Mouse (Mus musculus): ENCODE measurements around the gene Prr36. TPM values are rescaled to one million over a fixed set of nuclear protein-coding genes. Genes with fewer than 3 reads are reported as not detected.

Prr36 gene
- polyA plus RNA-seq, 1 experiment: 7.2 TPM

- Histone ChIP-seq H3K9me3 (replicated peaks; ENCODE audit: control insufficient read depth, insufficient read depth, low read length, poor library complexity, severe bottlenecking) (no peaks in the 10 kb centered on the region), H3K27me3 (ENCODE audit: control insufficient read depth, insufficient read depth, low read length, poor library complexity, severe bottlenecking) (no peaks in the 10 kb centered on the region), H3K27ac (ENCODE audit: insufficient read depth, low read length) (no peak within 1 kb of the TSS), H3K4me1 (ENCODE audit: control insufficient read depth, insufficient read depth, low read length) (peaks cover 1% of the 10 kb centered on the region), H3K9ac (ENCODE audit: low read depth, poor library complexity, severe bottlenecking) (peak within 1 kb of the TSS; percentile 82), H3K36me3 (ENCODE audit: control insufficient read depth, insufficient read depth, low read length, poor library complexity, severe bottlenecking) (peaks cover 12% of the 10 kb centered on the region), H3K4me3 (ENCODE audit: low read depth, low read length) (peak within 1 kb of the TSS; percentile 93)
- TF ChIP-seq CTCF (IDR thresholded peaks at IDR 0.05; ENCODE audit: low read depth, low read length): no peak
- no peak for TF ChIP-seq EP300 (IDR thresholded peaks at IDR 0.05; ENCODE audit: insufficient read depth, low read depth, low read length)
- no peak for TF ChIP-seq POLR2A (IDR thresholded peaks at IDR 0.05; ENCODE audit: insufficient read depth, low read length)
Measured at GRCm38 (mm10) chr8:4252934-4253841, 35.9 kb upstream of the Prr36 start, which contains the start of gene Snapc2. Gene Snapc2 (plus strand): TSS chr8:4253080.

DNA sequence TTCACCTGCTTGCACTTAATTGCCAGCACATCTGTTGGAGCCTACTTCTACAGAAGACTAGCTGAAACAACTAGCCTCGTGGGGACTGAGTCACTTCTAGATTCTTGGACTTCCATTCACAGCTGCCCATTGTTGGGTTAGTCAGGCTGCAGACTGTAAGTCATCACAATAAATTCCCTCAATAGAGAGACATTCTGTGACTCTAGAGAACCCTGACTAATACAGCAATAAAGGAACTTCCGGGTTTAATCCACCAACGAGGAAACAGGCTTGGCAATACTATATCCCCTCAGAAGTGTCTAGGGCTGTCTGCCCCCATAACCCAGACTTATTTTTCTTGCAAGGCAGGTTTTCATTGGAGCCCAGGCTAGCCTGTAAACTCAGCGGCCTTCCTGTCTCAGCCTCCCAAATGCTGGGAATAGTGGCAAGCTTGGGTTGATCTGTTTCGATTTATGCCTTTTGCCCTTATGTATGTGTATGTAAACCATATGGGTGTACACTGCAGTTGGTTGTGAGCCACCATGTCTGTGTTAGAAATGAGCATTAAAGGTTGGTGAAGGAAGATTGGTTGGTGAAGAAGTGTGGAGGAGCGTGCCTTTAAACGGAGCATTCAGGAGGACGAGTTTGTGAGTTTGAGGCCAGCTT, 35.0 kb upstream of the Prr36 start:
- no peaks in the 10 kb centered on the region for H3K4me1 ChIP-seq (ENCODE audit: control insufficient read depth, insufficient read depth, low read length)
- no peak overlapping the region for H3K27ac ChIP-seq (ENCODE audit: insufficient read depth, low read length)
- peak overlapping the region; percentile 82 for H3K9ac ChIP-seq (ENCODE audit: low read depth, poor library complexity, severe bottlenecking)
- peaks cover 12% of the 10 kb centered on the region for H3K36me3 ChIP-seq (ENCODE audit: control insufficient read depth, insufficient read depth, low read length, poor library complexity, severe bottlenecking)
- H3K27me3 ChIP-seq (ENCODE audit: control insufficient read depth, insufficient read depth, low read length, poor library complexity, severe bottlenecking): no peaks in the 10 kb centered on the region
- TF ChIP-seq POLR2A (IDR thresholded peaks at IDR 0.05; ENCODE audit: insufficient read depth, low read length) (no peak), CTCF (IDR thresholded peaks at IDR 0.05; ENCODE audit: low read depth, low read length) (no peak), EP300 (IDR thresholded peaks at IDR 0.05; ENCODE audit: insufficient read depth, low read depth, low read length) (no peak)
- no peaks in the 10 kb centered on the region for H3K9me3 ChIP-seq (replicated peaks; ENCODE audit: control insufficient read depth, insufficient read depth, low read length, poor library complexity, severe bottlenecking)
- peak overlapping the region; percentile 93 for H3K4me3 ChIP-seq (ENCODE audit: low read depth, low read length)

GRCm38 (mm10) chr8:4250306-4250970, 33.2 kb upstream of the Prr36 start:
- H3K36me3 ChIP-seq (ENCODE audit: control insufficient read depth, insufficient read depth, low read length, poor library complexity, severe bottlenecking): peaks cover 17% of the 10 kb centered on the region
- H3K4me3 ChIP-seq (ENCODE audit: low read depth, low read length): peak overlapping the region; percentile 35
- peak overlapping the region; percentile 30 for H3K9ac ChIP-seq (ENCODE audit: low read depth, poor library complexity, severe bottlenecking)
- TF ChIP-seq EP300 (IDR thresholded peaks at IDR 0.05; ENCODE audit: insufficient read depth, low read depth, low read length): 0 out of 2 replicates have a peak, but pooled peaks have one; percentile 28
- no peak for TF ChIP-seq POLR2A (IDR thresholded peaks at IDR 0.05; ENCODE audit: insufficient read depth, low read length)
- peak; percentile 86 for TF ChIP-seq CTCF (IDR thresholded peaks at IDR 0.05; ENCODE audit: low read depth, low read length)
- no peaks in the 10 kb centered on the region for H3K9me3 ChIP-seq (replicated peaks; ENCODE audit: control insufficient read depth, insufficient read depth, low read length, poor library complexity, severe bottlenecking)
- H3K27me3 ChIP-seq (ENCODE audit: control insufficient read depth, insufficient read depth, low read length, poor library complexity, severe bottlenecking): no peaks in the 10 kb centered on the region
- H3K27ac ChIP-seq (ENCODE audit: insufficient read depth, low read length): no peak overlapping the region
- H3K4me1 ChIP-seq (ENCODE audit: control insufficient read depth, insufficient read depth, low read length): no peaks in the 10 kb centered on the region

- TF ChIP-seq EP300 (IDR thresholded peaks at IDR 0.05; ENCODE audit: insufficient read depth, low read depth, low read length) (peak; percentile 52; the same call in 1 of the 2 replicates), CTCF (IDR thresholded peaks at IDR 0.05; ENCODE audit: low read depth, low read length) (no peak)
- no peaks in the 10 kb centered on the region for H3K9me3 ChIP-seq (replicated peaks; ENCODE audit: control insufficient read depth, insufficient read depth, low read length, poor library complexity, severe bottlenecking)
- H3K4me1 ChIP-seq (ENCODE audit: control insufficient read depth, insufficient read depth, low read length): no peaks in the 10 kb centered on the region
- H3K27me3 ChIP-seq (ENCODE audit: control insufficient read depth, insufficient read depth, low read length, poor library complexity, severe bottlenecking): no peaks in the 10 kb centered on the region
- H3K36me3 ChIP-seq (ENCODE audit: control insufficient read depth, insufficient read depth, low read length, poor library complexity, severe bottlenecking): peaks cover 19% of the 10 kb centered on the region
- H3K4me3 ChIP-seq (ENCODE audit: low read depth, low read length): peak overlapping the region; percentile 9
- H3K9ac ChIP-seq (ENCODE audit: low read depth, poor library complexity, severe bottlenecking): peak overlapping the region; percentile 30
- no peak overlapping the region for H3K27ac ChIP-seq (ENCODE audit: insufficient read depth, low read length)
Measured at GRCm38 (mm10) chr8:4249213-4249612, 32.0 kb upstream of the Prr36 start.

DNA sequence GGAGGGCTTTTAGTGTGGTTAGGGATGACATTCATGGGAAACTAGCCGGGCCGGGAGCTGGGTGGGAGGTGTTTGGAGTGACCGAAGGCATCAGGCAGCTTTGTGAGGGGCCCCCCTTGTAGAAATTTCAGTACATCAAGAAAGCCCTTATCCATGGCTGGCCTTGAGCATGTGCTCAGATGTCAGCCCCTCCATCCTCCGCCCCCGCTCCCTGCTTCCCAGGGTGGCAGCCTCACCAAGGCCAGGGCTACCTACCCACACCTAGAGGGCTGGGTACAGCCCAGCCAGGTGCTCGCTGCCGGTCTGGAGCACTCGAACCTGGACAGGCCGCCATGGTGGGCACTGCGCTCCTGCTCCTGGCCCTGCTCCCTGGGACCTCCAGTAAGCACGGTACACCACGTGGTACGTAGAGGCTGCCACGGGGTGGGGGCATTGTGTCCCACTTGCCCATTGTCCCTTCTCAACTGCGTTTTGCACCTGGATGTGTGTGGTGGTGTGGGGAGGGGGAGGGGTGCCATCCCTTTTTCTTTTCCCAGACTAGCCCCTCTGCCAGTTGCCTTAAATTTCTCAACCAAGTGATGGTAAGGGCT, 30.8 kb upstream of the Prr36 start, which contains the start of gene Tgfbr3l:
Tgfbr3l (plus strand) TSS at position 264 of the 590 bp plus-strand sequence.
- peak within 1 kb of the TSS; percentile 30 for H3K9ac ChIP-seq (ENCODE audit: low read depth, poor library complexity, severe bottlenecking)
- TF ChIP-seq POLR2A (IDR thresholded peaks at IDR 0.05; ENCODE audit: insufficient read depth, low read length): no peak
- TF ChIP-seq EP300 (IDR thresholded peaks at IDR 0.05; ENCODE audit: insufficient read depth, low read depth, low read length): no peak
- TF ChIP-seq CTCF (IDR thresholded peaks at IDR 0.05; ENCODE audit: low read depth, low read length): no peak
- no peaks in the 10 kb centered on the region for H3K4me1 ChIP-seq (ENCODE audit: control insufficient read depth, insufficient read depth, low read length)
- peak within 1 kb of the TSS; percentile 9; the same call in 1 of the 2 replicates for H3K4me3 ChIP-seq (ENCODE audit: low read depth, low read length)
- no peak within 1 kb of the TSS for H3K27ac ChIP-seq (ENCODE audit: insufficient read depth, low read length)
- H3K27me3 ChIP-seq (ENCODE audit: control insufficient read depth, insufficient read depth, low read length, poor library complexity, severe bottlenecking): no peaks in the 10 kb centered on the region
- peaks cover 30% of the 10 kb centered on the region for H3K36me3 ChIP-seq (ENCODE audit: control insufficient read depth, insufficient read depth, low read length, poor library complexity, severe bottlenecking)
- no peaks in the 10 kb centered on the region for H3K9me3 ChIP-seq (replicated peaks; ENCODE audit: control insufficient read depth, insufficient read depth, low read length, poor library complexity, severe bottlenecking)
